Mouse (Mus musculus) E14TG2a.4 (cell line): ENCODE data around the gene Timm50.

Experiments used
- H3K27me3 ChIP-seq: 2 replicates; pipeline ENCODE4 v1.6.1; 2014; ENCODE audit warnings: low read length, control low read depth; ENCODE audit not compliant: insufficient read depth
- H3K36me3 ChIP-seq: 2 replicates; pipeline ENCODE4 v1.6.1; 2014; ENCODE audit warnings: low read length, control low read depth; ENCODE audit not compliant: insufficient read depth
- H3K4me1 ChIP-seq: replicated peaks from 2 replicates; pipeline ENCODE4 v1.6.1; 2014; ENCODE audit warnings: low read depth, low read length, control low read depth
- H3K4me3 ChIP-seq: replicated peaks from 2 replicates; pipeline ENCODE4 v1.5.1; 2014; ENCODE audit warnings: mild to moderate bottlenecking, low read length
- H3K9me3 ChIP-seq: 2 replicates; pipeline ENCODE4 v1.6.1; 2014; ENCODE audit warnings: low read length, control low read depth
- CTCF ChIP-seq: conservative IDR thresholded peaks from 2 replicates; pipeline ENCODE4 v1.5.1; 2014; ENCODE audit warnings: low read length
- NANOG ChIP-seq: IDR thresholded peaks from 2 replicates; pipeline ENCODE4 v1.6.1; 2014; ENCODE audit warnings: borderline replicate concordance, low read length, mixed read lengths
- POU5F1 ChIP-seq: IDR thresholded peaks from 2 replicates; pipeline ENCODE4 v1.6.1; 2014; ENCODE audit warnings: low read length, borderline replicate concordance

Timm50 gene

DNA sequence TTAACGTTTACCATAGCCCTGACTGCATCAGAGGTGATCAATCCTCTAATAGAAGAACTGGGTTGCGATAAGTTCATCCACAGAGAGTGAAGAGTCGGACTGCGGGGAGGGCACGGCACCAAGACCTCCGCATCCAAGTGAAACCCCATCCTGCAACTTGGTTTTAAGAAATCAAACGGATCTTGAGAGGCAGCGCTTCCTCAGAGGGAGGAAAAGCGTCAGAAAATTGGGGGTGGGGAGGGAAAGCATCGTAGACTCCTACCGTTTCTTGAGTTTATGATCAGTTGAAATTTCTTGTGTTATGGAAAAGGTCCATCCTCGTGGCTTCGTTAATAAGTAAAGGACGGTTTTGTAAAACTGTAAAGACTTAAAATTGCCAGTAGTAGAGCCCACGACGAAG lies 43.3 kb downstream of the Timm50 start:
- Histone ChIP-seq H3K4me3 (peak overlapping the region; percentile 89), H3K36me3 (peaks cover 18% of the 10 kb centered on the region), H3K27me3 (peaks cover 4% of the 10 kb centered on the region), H3K9me3 (peaks cover 6% of the 10 kb centered on the region), H3K4me1 (peaks cover 17% of the 10 kb centered on the region)
- TF ChIP-seq CTCF (no peak), POU5F1 (no peak), NANOG (no peak)

DNA sequence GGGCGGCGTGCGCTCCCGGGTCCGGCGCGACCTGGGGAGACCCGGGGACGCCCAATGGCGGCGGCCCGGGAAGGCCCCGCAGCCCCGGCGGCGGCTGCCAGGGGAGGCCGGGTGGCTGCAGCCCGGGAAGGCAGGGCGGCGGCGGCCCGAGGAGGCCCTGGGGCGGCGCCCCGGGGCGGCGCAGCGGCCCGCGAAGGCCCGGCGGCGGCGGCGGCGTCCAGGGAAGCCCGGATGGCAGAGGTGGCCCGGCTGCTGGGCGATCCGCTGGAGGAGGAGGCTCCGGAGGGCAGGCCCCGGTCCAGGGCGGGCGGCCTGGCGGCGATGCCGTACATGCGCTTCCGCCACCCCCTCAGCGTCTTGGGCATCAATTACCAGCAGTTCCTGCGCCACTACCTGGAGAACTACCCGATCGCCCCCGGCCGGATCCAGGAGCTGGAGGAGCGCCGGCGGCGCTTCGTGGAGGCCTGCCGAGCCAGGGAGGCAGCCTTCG lies 43.8 kb downstream of the Timm50 start:
- peaks cover 4% of the 10 kb centered on the region for H3K27me3 ChIP-seq

DNA sequence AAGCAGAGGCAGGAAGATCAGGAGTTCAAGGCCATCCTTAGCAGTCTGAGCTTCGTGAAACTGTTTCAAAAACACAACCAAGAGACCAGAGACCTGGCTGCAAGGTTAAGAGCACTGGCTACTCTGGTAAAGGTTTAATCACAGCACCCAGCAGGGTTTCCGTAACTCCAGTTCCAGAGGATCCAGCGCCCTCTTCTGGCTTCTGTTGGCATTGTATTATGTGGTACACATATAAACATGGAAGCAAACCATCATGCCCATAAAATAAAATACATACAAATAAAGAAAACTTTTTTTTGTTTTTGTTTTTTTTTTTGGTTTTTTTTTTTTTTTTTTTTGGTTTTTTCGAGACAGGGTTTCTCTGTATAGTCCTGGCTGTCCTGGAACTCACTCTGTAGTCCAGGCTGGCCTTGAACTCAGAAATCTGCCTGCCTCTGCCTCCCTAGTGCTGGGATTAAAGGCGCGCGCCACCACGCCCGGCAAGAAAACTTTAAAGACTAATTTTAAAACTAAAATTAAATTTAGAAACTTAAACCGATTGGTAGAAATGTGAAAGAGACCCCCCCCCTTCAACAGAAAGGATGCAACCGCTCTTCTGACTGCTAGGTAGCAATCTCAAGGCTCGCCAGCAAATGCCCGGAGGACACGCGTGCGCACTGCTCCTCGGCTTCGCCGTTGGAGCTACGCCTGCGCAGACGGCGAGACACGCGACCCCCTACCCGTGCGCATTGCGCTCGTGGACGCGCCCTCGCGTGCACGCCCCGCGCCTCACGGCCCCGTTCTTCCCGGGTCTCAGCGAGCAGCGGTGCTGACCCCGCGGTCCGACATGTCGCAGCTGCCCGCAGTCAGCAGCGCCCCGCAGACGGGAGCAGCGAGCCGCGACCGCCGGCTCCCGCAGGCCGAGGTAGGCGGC lies 44.5 kb downstream of the Timm50 start, which contains the start of gene Eid2:
Gene Eid2, plus strand, starts transcription at position 753 of the 913 bp plus-strand sequence.
- Histone ChIP-seq H3K4me3 (peak within 1 kb of the TSS; percentile 89), H3K9me3 (peaks cover 6% of the 10 kb centered on the region), H3K4me1 (peaks cover 28% of the 10 kb centered on the region), H3K36me3 (peaks cover 9% of the 10 kb centered on the region), H3K27me3 (peaks cover 4% of the 10 kb centered on the region)
- TF ChIP-seq NANOG (no peak), CTCF (peak; percentile 73)

More for the DNA sequence above, 43.8 kb downstream of the Timm50 start:
- TF ChIP-seq CTCF (no peak), NANOG (no peak), POU5F1 (no peak)
- peaks cover 21% of the 10 kb centered on the region for H3K4me1 ChIP-seq
- peaks cover 15% of the 10 kb centered on the region for H3K36me3 ChIP-seq
- H3K4me3 ChIP-seq = peak overlapping the region; percentile 89
- peaks cover 6% of the 10 kb centered on the region for H3K9me3 ChIP-seq

DNA sequence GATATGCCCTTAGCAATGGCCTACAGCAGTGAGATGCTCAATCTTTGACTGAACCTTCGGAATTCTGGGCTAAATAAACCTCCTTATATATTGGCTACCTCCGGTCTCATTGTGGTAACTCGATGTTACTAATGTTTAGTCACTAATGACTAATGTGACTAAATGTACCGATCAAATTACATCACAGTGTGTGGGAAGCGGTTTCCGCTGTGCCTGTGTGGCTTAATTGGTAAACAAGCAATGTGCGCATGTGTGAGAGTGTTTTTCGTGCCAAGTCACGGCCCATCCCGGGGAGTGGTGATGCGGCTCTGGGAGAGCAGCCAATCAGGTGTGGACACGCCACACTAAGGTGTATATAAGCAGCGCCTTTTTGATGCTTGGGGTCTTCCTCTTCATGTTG lies 46.5 kb downstream of the Timm50 start:
- peaks cover 2% of the 10 kb centered on the region for H3K9me3 ChIP-seq
- peaks cover 35% of the 10 kb centered on the region for H3K4me1 ChIP-seq
- no peak overlapping the region for H3K4me3 ChIP-seq
- TF ChIP-seq POU5F1 (no peak), CTCF (no peak), NANOG (no peak)
- H3K27me3 ChIP-seq = peaks cover 4% of the 10 kb centered on the region
- H3K36me3 ChIP-seq = 0 out of 2 replicates have a peak, but pooled peaks cover 2% of the 10 kb centered on the region

DNA sequence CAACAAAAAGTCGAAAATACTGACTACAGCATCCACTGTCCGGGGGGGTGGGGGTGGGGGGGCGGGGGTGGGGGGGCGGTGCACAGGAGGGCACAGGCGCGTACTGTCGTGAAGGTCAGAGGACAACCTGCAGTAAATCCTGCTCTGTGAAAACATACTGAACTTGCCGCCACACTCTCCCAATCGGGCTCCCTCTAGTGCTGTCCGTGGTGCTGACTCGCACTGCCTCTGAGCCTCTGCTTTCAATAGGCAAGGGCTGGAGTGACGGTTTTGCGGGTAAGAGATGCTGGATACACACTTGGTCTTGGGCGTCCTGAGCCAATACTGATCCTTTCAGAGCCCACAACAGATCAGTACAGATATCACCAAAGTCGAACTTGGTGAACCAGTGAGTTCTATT lies 48.1 kb downstream of the Timm50 start:
- no peak for TF ChIP-seq NANOG
- TF ChIP-seq POU5F1 = no peak
- TF ChIP-seq CTCF = no peak

DNA sequence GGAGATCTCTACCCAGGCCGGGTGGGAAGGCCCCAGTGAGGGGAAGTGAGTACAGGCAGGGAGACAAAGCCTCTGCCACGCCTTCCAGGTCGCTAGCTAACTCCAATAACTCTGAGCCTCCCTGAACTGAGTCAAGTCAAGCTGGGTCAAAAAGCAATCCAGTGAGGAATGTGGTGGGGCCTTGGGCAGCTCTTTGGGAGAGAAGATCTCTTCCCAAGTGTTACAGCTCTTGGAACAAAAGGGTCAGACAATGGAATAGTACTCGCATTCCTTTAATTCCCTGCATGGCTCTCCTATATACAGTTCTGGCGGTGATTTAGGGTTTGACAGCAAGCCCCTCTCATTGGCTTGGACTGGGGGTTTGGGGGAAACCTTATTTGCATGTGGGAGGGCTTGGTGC lies 49.0 kb downstream of the Timm50 start:
- no peak for TF ChIP-seq POU5F1
- no peak for TF ChIP-seq CTCF
- no peak for TF ChIP-seq NANOG
- Histone ChIP-seq H3K4me1 (peaks cover 22% of the 10 kb centered on the region), H3K36me3 (no peaks in the 10 kb centered on the region), H3K4me3 (no peak overlapping the region), H3K9me3 (no peaks in the 10 kb centered on the region), H3K27me3 (peaks cover 4% of the 10 kb centered on the region)

More for the DNA sequence above, 48.1 kb downstream of the Timm50 start:
- Histone ChIP-seq H3K27me3 (peaks cover 4% of the 10 kb centered on the region), H3K4me3 (no peak overlapping the region), H3K9me3 (no peaks in the 10 kb centered on the region), H3K4me1 (peaks cover 25% of the 10 kb centered on the region), H3K36me3 (no peaks in the 10 kb centered on the region)
